Mouse (Mus musculus): ENCODE measurements around the gene Stradb. TPM values are rescaled to one million over a fixed set of nuclear protein-coding genes. Genes with fewer than 3 reads are reported as not detected.

Stradb gene
- polyA plus RNA-seq (2015; fragmentation: Nextera tagmentation; extraction: Ambion mirVana) = 22.3 and 23.8 TPM in 2 replicates

- Histone ChIP-seq H3K36me3 (ENCODE audit: insufficient read depth, low read length) (no peaks in the 10 kb centered on the region), H3K4me1 (replicated peaks; ENCODE audit: insufficient read depth, low read length) (peaks cover 12% of the 10 kb centered on the region), H3K4me3 (replicated peaks; ENCODE audit: low read depth, low read length) (peak within 1 kb of the TSS; percentile 94), H3K9me3 (replicated peaks; ENCODE audit: low read length) (no peaks in the 10 kb centered on the region), H3K27me3 (ENCODE audit: insufficient read depth, low read length) (no peaks in the 10 kb centered on the region), H3K9ac (ENCODE audit: low read depth, low read length) (peak within 1 kb of the TSS; percentile 88), H3K27ac (peak within 1 kb of the TSS; percentile 97), H3K4me2 (ENCODE audit: low read length) (peak within 1 kb of the TSS; percentile 80)
- DNase-seq (ENCODE audit: low spot score) (peak; percentile 98), ATAC-seq (replicated peaks; ENCODE audit: low FRiP score, low read depth) (peak; percentile 98)
- no peak for TF ChIP-seq CTCF (IDR thresholded peaks at IDR 0.05; ENCODE audit: low read depth)
- WGBS = under 1% methylated on average over 64 of the region's 69 CpGs
Observed at GRCm38 (mm10) chr1:58973366-58974221, at the start of gene Stradb, which contains the start of gene Trak2. Stradb (plus strand) TSS chr1:58973522. Trak2 (minus strand) TSS chr1:58973430.

- WGBS = 91% methylated on average over 5 of the region's 5 CpGs
- TF ChIP-seq CTCF (IDR thresholded peaks at IDR 0.05; ENCODE audit: low read depth) = no peak
- DNase-seq (ENCODE audit: low spot score) = no peak
- H3K9ac ChIP-seq (ENCODE audit: low read depth, low read length) = no peak overlapping the region
- H3K27me3 ChIP-seq (ENCODE audit: insufficient read depth, low read length) = no peaks in the 10 kb centered on the region
- no peaks in the 10 kb centered on the region for H3K9me3 ChIP-seq (replicated peaks; ENCODE audit: low read length)
- H3K4me3 ChIP-seq (replicated peaks; ENCODE audit: low read depth, low read length) = no peak overlapping the region
- H3K4me1 ChIP-seq (replicated peaks; ENCODE audit: insufficient read depth, low read length) = no peaks in the 10 kb centered on the region
- H3K27ac ChIP-seq = no peak overlapping the region
- no peak for ATAC-seq (replicated peaks; ENCODE audit: low FRiP score, low read depth)
- H3K4me2 ChIP-seq (ENCODE audit: low read length) = no peak overlapping the region
- peaks cover 7% of the 10 kb centered on the region for H3K36me3 ChIP-seq (ENCODE audit: insufficient read depth, low read length)
Observed at GRCm38 (mm10) chr1:58926664-58927063, 46.7 kb upstream of the Stradb start.

DNA sequence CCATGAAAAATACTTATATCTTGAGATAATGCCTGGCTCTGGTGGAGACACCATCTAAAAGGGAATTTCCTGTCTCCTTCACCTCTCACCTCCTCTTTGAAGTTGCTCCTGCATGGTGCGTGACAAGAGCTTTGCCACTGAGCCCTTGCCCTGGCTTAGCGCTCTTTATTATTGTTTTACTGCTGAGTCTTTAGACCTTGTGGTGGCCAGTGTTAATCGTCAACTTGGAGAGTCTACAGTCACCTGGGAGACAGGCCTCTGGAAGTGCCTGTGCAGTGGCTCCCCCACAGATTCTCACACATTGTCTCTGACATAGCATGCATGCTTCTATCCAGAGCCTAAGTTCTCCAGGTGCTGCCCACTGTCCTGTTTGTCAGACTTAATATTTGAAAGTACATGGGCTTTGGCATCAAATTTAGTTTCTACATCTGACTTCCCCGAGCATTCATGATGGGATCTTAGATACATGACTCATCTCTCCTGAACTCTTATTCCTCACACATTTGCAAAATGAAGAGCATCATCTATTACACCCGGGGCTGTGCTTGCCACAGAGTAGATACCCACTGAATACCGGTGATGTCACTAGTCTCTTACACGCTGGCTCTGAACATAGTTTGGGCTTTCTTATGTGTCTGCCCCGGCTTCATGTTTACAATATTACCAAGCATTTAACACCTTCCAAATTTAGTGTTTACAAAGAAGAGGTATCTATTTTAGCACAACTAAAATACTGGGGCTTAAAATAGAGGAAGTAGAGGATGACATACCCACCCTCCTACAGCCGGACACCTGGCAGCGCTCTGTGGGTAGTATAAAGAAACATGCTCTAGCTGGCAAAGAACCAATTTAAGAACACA is 36.3 kb upstream of the Stradb start:
- WGBS = 87% methylated on average over 10 of the region's 10 CpGs
- DNase-seq (ENCODE audit: low spot score) (no peak), ATAC-seq (replicated peaks; ENCODE audit: low FRiP score, low read depth) (peak; percentile 66)
- H3K27me3 ChIP-seq (ENCODE audit: insufficient read depth, low read length) = no peaks in the 10 kb centered on the region
- no peaks in the 10 kb centered on the region for H3K4me1 ChIP-seq (replicated peaks; ENCODE audit: insufficient read depth, low read length)
- H3K9me3 ChIP-seq (replicated peaks; ENCODE audit: low read length) = no peaks in the 10 kb centered on the region
- no peak for TF ChIP-seq CTCF (IDR thresholded peaks at IDR 0.05; ENCODE audit: low read depth)
- no peaks in the 10 kb centered on the region; the same call in 1 of the 2 replicates for H3K36me3 ChIP-seq (ENCODE audit: insufficient read depth, low read length)
- H3K4me3 ChIP-seq (replicated peaks; ENCODE audit: low read depth, low read length) = no peak overlapping the region
- no peak overlapping the region for H3K27ac ChIP-seq
- no peak overlapping the region for H3K4me2 ChIP-seq (ENCODE audit: low read length)
- H3K9ac ChIP-seq (ENCODE audit: low read depth, low read length) = no peak overlapping the region

GRCm38 (mm10) chr1:58937606-58938099 is 35.7 kb upstream of the Stradb start:
- Histone ChIP-seq H3K9me3 (replicated peaks; ENCODE audit: low read length) (no peaks in the 10 kb centered on the region), H3K4me2 (ENCODE audit: low read length) (no peak overlapping the region), H3K36me3 (ENCODE audit: insufficient read depth, low read length) (no peaks in the 10 kb centered on the region; the same call in 1 of the 2 replicates), H3K27me3 (ENCODE audit: insufficient read depth, low read length) (no peaks in the 10 kb centered on the region), H3K4me1 (replicated peaks; ENCODE audit: insufficient read depth, low read length) (no peaks in the 10 kb centered on the region), H3K27ac (no peak overlapping the region), H3K4me3 (replicated peaks; ENCODE audit: low read depth, low read length) (no peak overlapping the region), H3K9ac (ENCODE audit: low read depth, low read length) (no peak overlapping the region)
- ATAC-seq (replicated peaks; ENCODE audit: low FRiP score, low read depth) (no peak), DNase-seq (ENCODE audit: low spot score) (no peak)
- TF ChIP-seq CTCF (IDR thresholded peaks at IDR 0.05; ENCODE audit: low read depth) = no peak
- WGBS = 92% methylated on average over 9 of the region's 9 CpGs

DNA sequence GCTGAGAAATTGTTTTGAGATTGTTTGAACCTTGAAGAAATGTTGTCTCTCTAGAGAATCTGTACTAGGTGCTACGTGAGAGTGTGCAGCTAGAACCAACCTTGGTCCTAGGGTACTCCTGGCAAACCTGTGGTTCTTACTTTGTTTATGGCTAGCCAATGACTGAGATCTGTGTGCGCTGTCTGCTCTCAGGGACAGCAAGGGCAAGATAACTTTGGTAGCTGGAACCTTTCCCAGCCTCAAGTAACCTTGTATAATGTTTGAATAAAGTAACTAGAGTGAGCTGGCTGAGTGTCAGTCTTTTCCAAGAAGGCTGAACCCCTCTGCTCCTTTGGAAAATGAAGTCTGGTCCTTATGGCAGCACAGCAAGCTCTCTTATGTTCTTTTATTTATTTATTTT is 27.8 kb upstream of the Stradb start:
- DNase-seq (ENCODE audit: low spot score) = no peak
- no peaks in the 10 kb centered on the region for H3K4me1 ChIP-seq (replicated peaks; ENCODE audit: insufficient read depth, low read length)
- WGBS = 88% methylated on average over 2 of the region's 2 CpGs

More for the DNA sequence above, 27.8 kb upstream of the Stradb start:
- Histone ChIP-seq H3K9ac (ENCODE audit: low read depth, low read length) (no peak overlapping the region), H3K4me2 (ENCODE audit: low read length) (no peak overlapping the region), H3K36me3 (ENCODE audit: insufficient read depth, low read length) (0 out of 2 replicates have a peak, but pooled peaks cover 3% of the 10 kb centered on the region), H3K4me3 (replicated peaks; ENCODE audit: low read depth, low read length) (no peak overlapping the region), H3K9me3 (replicated peaks; ENCODE audit: low read length) (no peaks in the 10 kb centered on the region), H3K27ac (no peak overlapping the region), H3K27me3 (ENCODE audit: insufficient read depth, low read length) (no peaks in the 10 kb centered on the region)
- TF ChIP-seq CTCF (IDR thresholded peaks at IDR 0.05; ENCODE audit: low read depth) = no peak
- ATAC-seq (replicated peaks; ENCODE audit: low FRiP score, low read depth) = no peak
